ENCODE assay signal across 8 mouse cellular contexts in genomic region chr6:136555523-136555915, GRCm38 (mm10). TPM values are rescaled to one million over a fixed set of nuclear protein-coding genes. Genes with fewer than 3 reads are reported as not detected.
DNase-seq lines count a peak whose midpoint lies in the region; ATAC-seq lines count a peak whose summit lies in the region.

No protein-coding gene starts in this region.

- 0 out of 2 replicates have a peak, but pooled peaks have one; percentile 4 for ATAC-seq in neural tube, embryonic 13.5 days (ENCODE audit: low read depth)

- H3K9me3 ChIP-seq in heart, embryonic 10.5 days = no peaks in the 10 kb centered on the region
- no peaks in the 10 kb centered on the region for H3K9me3 ChIP-seq in neural tube, embryonic 13.5 days

- no peak overlapping the region for H3K4me2 ChIP-seq in neural tube, embryonic 13.5 days

- H3K27ac ChIP-seq in heart, embryonic 10.5 days = peak overlapping the region; percentile 83
- peak overlapping the region; percentile 80 for H3K27ac ChIP-seq in neural tube, embryonic 13.5 days (replicated peaks)

- H3K4me1 ChIP-seq in heart, embryonic 10.5 days = peaks cover 7% of the 10 kb centered on the region; the same call in 1 of the 2 replicates
- peaks cover 36% of the 10 kb centered on the region for H3K4me1 ChIP-seq in neural tube, embryonic 13.5 days (replicated peaks)

- no peak overlapping the region for H3K4me3 ChIP-seq in heart, embryonic 10.5 days
- no peak overlapping the region for H3K4me3 ChIP-seq in neural tube, embryonic 13.5 days

- peak; percentile 84 to 88 for DNase-seq in B cell, adult 2 months
- DNase-seq in MN1 (ENCODE audit: low spot score) = peak; percentile 62
- DNase-seq in embryo, embryonic 10.5 days (ENCODE audit: low spot score) = peak; percentile 82
- peak; percentile 80 for DNase-seq in heart, embryonic 10.5 days (ENCODE audit: low spot score)
- peak; percentile 78 for DNase-seq in kidney, adult 9 months
- DNase-seq in lung, adult 18-20 months = peak; percentile 70 to 72
- DNase-seq in thymus, postnatal 0 days (ENCODE audit: low spot score) = peak; percentile 83

- no peak overlapping the region for H3K9ac ChIP-seq in neural tube, embryonic 13.5 days

- no peaks in the 10 kb centered on the region for H3K27me3 ChIP-seq in heart, embryonic 10.5 days (ENCODE audit: insufficient read depth, poor library complexity, severe bottlenecking)
- H3K27me3 ChIP-seq in neural tube, embryonic 13.5 days = no peaks in the 10 kb centered on the region

- 58% methylated on average over 5 of the region's 5 CpGs for WGBS in heart, embryonic 10.5 days
- WGBS in neural tube, embryonic 13.5 days = 46% methylated on average over 5 of the region's 5 CpGs

- peaks cover 23% of the 10 kb centered on the region for H3K36me3 ChIP-seq in heart, embryonic 10.5 days
- peaks cover 9% of the 10 kb centered on the region for H3K36me3 ChIP-seq in neural tube, embryonic 13.5 days

RNA-seq across cellular contexts. Expression of gene Atf7ip, which starts 49.6 kb away (rescaled TPM):
- 37.7 and 42.4 TPM in 2 replicates for polyA plus RNA-seq in heart, embryonic 10.5 days (2016; fragmentation: Nextera tagmentation; extraction: Ambion mirVana)
- polyA plus RNA-seq in neural tube, embryonic 13.5 days (2015; fragmentation: Nextera tagmentation; extraction: Ambion mirVana) = 37.8 and 55.4 TPM in 2 replicates
- 26.5 and 28.5 TPM in 2 replicates for polyA plus RNA-seq in thymus, postnatal 0 days (2015; fragmentation: Nextera tagmentation; extraction: Ambion mirVana)
